Mouse (Mus musculus): ENCODE results near the gene Tspan10. TPM values are rescaled to one million over a fixed set of nuclear protein-coding genes. Genes with fewer than 3 reads are reported as not detected.
"Not testable (repeated sequence)": the region's sequence is repeated elsewhere in the genome, so short reads cannot be mapped to it uniquely, and the experiment has no call there.

Tspan10 gene
- not detected in 2 replicates for polyA plus RNA-seq (2015; fragmentation: Nextera tagmentation; extraction: Ambion mirVana)

DNA sequence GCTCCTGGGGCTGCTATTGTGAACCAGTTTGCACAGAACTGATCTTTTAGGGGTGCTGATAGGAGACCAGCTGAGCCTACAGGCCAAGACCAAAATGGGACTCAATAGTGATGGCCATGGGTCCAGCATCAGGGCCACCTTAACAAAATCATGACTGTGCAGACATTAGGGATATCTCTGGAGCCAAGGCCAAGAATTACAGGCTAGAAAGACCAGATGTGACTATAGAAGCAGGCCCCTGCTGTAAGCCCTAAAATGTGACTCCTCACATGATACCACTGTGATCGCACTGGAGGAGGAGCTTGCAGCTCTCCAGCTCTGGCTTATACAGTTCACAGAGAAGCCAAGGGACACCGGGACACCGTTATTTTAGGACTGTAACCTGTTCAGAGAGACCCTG is at the start of gene Tspan10:
Gene Tspan10, plus strand, starts transcription at position 301 of the 400 bp plus-strand sequence.
- Histone ChIP-seq H3K9me3 (ENCODE audit: low read length) (no peaks in the 10 kb centered on the region), H3K4me1 (ENCODE audit: insufficient read depth, low read depth, low read length) (no peaks in the 10 kb centered on the region), H3K4me2 (replicated peaks; ENCODE audit: low read depth, low read length) (no peak within 1 kb of the TSS), H3K27ac (ENCODE audit: low read length) (no peak within 1 kb of the TSS), H3K36me3 (ENCODE audit: insufficient read depth, low read length) (no peaks in the 10 kb centered on the region), H3K4me3 (ENCODE audit: low read depth, low read length) (no peak within 1 kb of the TSS), H3K27me3 (replicated peaks; ENCODE audit: insufficient read depth, low read length) (no peaks in the 10 kb centered on the region), H3K9ac (replicated peaks; ENCODE audit: low read depth) (no peak within 1 kb of the TSS)
- no peak for TF ChIP-seq CTCF (IDR thresholded peaks at IDR 0.05)
- no peak for ATAC-seq
- DNase-seq (ENCODE audit: low spot score): no peak
- 93% methylated on average over 3 of the region's 3 CpGs for WGBS

DNA sequence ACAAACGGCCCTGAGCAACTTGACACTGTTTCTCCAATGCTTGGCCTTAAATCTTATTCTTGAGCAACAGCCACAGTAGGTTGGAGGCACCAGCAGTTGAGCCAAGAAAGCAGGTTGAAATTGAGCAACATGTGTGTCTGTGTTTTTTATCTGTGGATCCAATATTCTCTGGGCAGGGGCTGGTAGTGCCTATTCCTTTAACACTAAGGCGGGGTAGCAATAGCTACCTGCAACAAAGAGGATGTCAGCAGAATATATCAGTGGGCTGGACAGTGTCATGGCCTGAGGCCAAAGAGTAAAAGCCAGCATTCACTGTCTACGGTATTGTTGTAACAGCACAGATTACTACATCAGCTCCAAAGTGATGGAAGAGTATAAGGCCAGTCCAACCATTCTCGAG is 46.8 kb upstream of the Tspan10 start:
- H3K9me3 ChIP-seq (ENCODE audit: low read length): no peaks in the 10 kb centered on the region
- DNase-seq (ENCODE audit: low spot score) (no peak), ATAC-seq (no peak)
- no peaks in the 10 kb centered on the region for H3K4me1 ChIP-seq (ENCODE audit: insufficient read depth, low read depth, low read length)
- no peak overlapping the region for H3K9ac ChIP-seq (replicated peaks; ENCODE audit: low read depth)
- TF ChIP-seq EP300 (IDR thresholded peaks at IDR 0.05) (no peak), CTCF (IDR thresholded peaks at IDR 0.05) (no peak)
- no peak overlapping the region for H3K4me3 ChIP-seq (ENCODE audit: low read depth, low read length)
- no peaks in the 10 kb centered on the region for H3K27me3 ChIP-seq (replicated peaks; ENCODE audit: insufficient read depth, low read length)
- no peak overlapping the region for H3K4me2 ChIP-seq (replicated peaks; ENCODE audit: low read depth, low read length)
- peaks cover 22% of the 10 kb centered on the region for H3K36me3 ChIP-seq (ENCODE audit: insufficient read depth, low read length)
- H3K27ac ChIP-seq (ENCODE audit: low read length): no peak overlapping the region
- 76% methylated on average over 4 of the region's 4 CpGs for WGBS

GRCm38 (mm10) chr11:120397602-120398001 is 44.8 kb upstream of the Tspan10 start:
- DNase-seq (ENCODE audit: low spot score) (no peak), ATAC-seq (no peak)
- Histone ChIP-seq H3K27ac (ENCODE audit: low read length) (no peak overlapping the region), H3K4me1 (ENCODE audit: insufficient read depth, low read depth, low read length) (no peaks in the 10 kb centered on the region), H3K9ac (replicated peaks; ENCODE audit: low read depth) (no peak overlapping the region), H3K9me3 (ENCODE audit: low read length) (no peaks in the 10 kb centered on the region), H3K36me3 (ENCODE audit: insufficient read depth, low read length) (peaks cover 32% of the 10 kb centered on the region), H3K27me3 (replicated peaks; ENCODE audit: insufficient read depth, low read length) (no peaks in the 10 kb centered on the region), H3K4me2 (replicated peaks; ENCODE audit: low read depth, low read length) (no peak overlapping the region), H3K4me3 (ENCODE audit: low read depth, low read length) (no peak overlapping the region)
- TF ChIP-seq CTCF (IDR thresholded peaks at IDR 0.05): no peak
- TF ChIP-seq EP300 (IDR thresholded peaks at IDR 0.05): no peak
- whole genome bisulfite sequencing: 56% methylated on average over 2 of the region's 2 CpGs

- Histone ChIP-seq H3K36me3 (ENCODE audit: insufficient read depth, low read length) (peaks cover 48% of the 10 kb centered on the region), H3K27me3 (replicated peaks; ENCODE audit: insufficient read depth, low read length) (no peaks in the 10 kb centered on the region), H3K27ac (ENCODE audit: low read length) (no peak overlapping the region), H3K4me2 (replicated peaks; ENCODE audit: low read depth, low read length) (no peak overlapping the region), H3K4me3 (ENCODE audit: low read depth, low read length) (no peak overlapping the region), H3K4me1 (ENCODE audit: insufficient read depth, low read depth, low read length) (no peaks in the 10 kb centered on the region), H3K9ac (replicated peaks; ENCODE audit: low read depth) (no peak overlapping the region), H3K9me3 (ENCODE audit: low read length) (no peaks in the 10 kb centered on the region)
- ATAC-seq (no peak), DNase-seq (ENCODE audit: low spot score) (no peak)
- TF ChIP-seq EP300 (IDR thresholded peaks at IDR 0.05): no peak
- TF ChIP-seq CTCF (IDR thresholded peaks at IDR 0.05): no peak
- 95% methylated on average over 2 of the region's 2 CpGs for WGBS
Observed at GRCm38 (mm10) chr11:120399319-120399718, 43.1 kb upstream of the Tspan10 start.

- peaks cover 76% of the 10 kb centered on the region; the same call in 1 of the 2 replicates for H3K36me3 ChIP-seq (ENCODE audit: insufficient read depth, low read length)
- no peak overlapping the region for H3K4me3 ChIP-seq (ENCODE audit: low read depth, low read length)
- H3K4me1 ChIP-seq (ENCODE audit: insufficient read depth, low read depth, low read length): no peaks in the 10 kb centered on the region
- H3K27me3 ChIP-seq (replicated peaks; ENCODE audit: insufficient read depth, low read length): no peaks in the 10 kb centered on the region
- DNase-seq (ENCODE audit: low spot score): no peak
- H3K4me2 ChIP-seq (replicated peaks; ENCODE audit: low read depth, low read length): no peak overlapping the region
- no peak overlapping the region for H3K9ac ChIP-seq (replicated peaks; ENCODE audit: low read depth)
- no peak for ATAC-seq
- H3K9me3 ChIP-seq (ENCODE audit: low read length): no peaks in the 10 kb centered on the region
- H3K27ac ChIP-seq (ENCODE audit: low read length): no peak overlapping the region
- WGBS: 90% methylated on average over 1 of the region's 1 CpGs
- TF ChIP-seq CTCF (IDR thresholded peaks at IDR 0.05): no peak
- no peak for TF ChIP-seq EP300 (IDR thresholded peaks at IDR 0.05)
Observed at GRCm38 (mm10) chr11:120404814-120405213, 37.6 kb upstream of the Tspan10 start.

- no peaks in the 10 kb centered on the region for H3K9me3 ChIP-seq (ENCODE audit: low read length)
- WGBS: 94% methylated on average over 3 of the region's 3 CpGs
- peaks cover 76% of the 10 kb centered on the region; the same call in 1 of the 2 replicates for H3K36me3 ChIP-seq (ENCODE audit: insufficient read depth, low read length)
- ATAC-seq (no peak), DNase-seq (ENCODE audit: low spot score) (no peak)
- H3K4me2 ChIP-seq (replicated peaks; ENCODE audit: low read depth, low read length): no peak overlapping the region
- H3K4me3 ChIP-seq (ENCODE audit: low read depth, low read length): no peak overlapping the region
- no peaks in the 10 kb centered on the region for H3K27me3 ChIP-seq (replicated peaks; ENCODE audit: insufficient read depth, low read length)
- TF ChIP-seq CTCF (IDR thresholded peaks at IDR 0.05): no peak
- TF ChIP-seq EP300 (IDR thresholded peaks at IDR 0.05): no peak
- no peak overlapping the region for H3K9ac ChIP-seq (replicated peaks; ENCODE audit: low read depth)
- H3K27ac ChIP-seq (ENCODE audit: low read length): no peak overlapping the region
- no peaks in the 10 kb centered on the region for H3K4me1 ChIP-seq (ENCODE audit: insufficient read depth, low read depth, low read length)
Observed at GRCm38 (mm10) chr11:120405867-120406266, 36.6 kb upstream of the Tspan10 start.

DNA sequence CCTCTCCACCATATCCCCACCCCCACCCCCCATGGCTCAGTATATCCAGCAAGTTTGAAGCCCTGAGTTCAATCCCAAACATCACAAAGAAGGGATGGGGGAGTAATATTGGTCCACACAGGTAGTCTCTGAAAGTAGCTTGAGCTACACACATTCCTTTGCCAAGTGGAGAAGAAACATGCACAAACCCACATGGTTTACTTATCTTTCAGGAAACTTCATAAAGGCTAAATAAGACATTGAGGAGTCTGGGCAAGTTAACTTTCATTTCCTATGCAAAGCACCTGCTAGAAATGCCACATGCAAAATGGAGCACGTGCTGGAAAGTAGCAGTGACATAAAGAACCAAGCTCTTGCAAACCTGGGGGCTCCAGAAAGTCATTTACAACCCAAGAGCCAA is 36.0 kb upstream of the Tspan10 start:
- DNase-seq (ENCODE audit: low spot score): no peak
- Histone ChIP-seq H3K4me1 (ENCODE audit: insufficient read depth, low read depth, low read length) (no peaks in the 10 kb centered on the region), H3K27ac (ENCODE audit: low read length) (no peak overlapping the region), H3K9me3 (ENCODE audit: low read length) (no peaks in the 10 kb centered on the region), H3K9ac (replicated peaks; ENCODE audit: low read depth) (no peak overlapping the region), H3K4me2 (replicated peaks; ENCODE audit: low read depth, low read length) (no peak overlapping the region), H3K4me3 (ENCODE audit: low read depth, low read length) (no peak overlapping the region), H3K36me3 (ENCODE audit: insufficient read depth, low read length) (peaks cover 78% of the 10 kb centered on the region; the same call in 1 of the 2 replicates), H3K27me3 (replicated peaks; ENCODE audit: insufficient read depth, low read length) (no peaks in the 10 kb centered on the region)
- no peak for ATAC-seq
- WGBS: 92% methylated on average over 1 of the region's 1 CpGs
- no peak for TF ChIP-seq CTCF (IDR thresholded peaks at IDR 0.05)
- no peak for TF ChIP-seq EP300 (IDR thresholded peaks at IDR 0.05)

- not testable (repeated sequence) for H3K9ac ChIP-seq (replicated peaks; ENCODE audit: low read depth); H3K9me3 ChIP-seq (ENCODE audit: low read length); H3K4me1 ChIP-seq (ENCODE audit: insufficient read depth, low read depth, low read length); H3K27ac ChIP-seq (ENCODE audit: low read length); DNase-seq (ENCODE audit: low spot score); ATAC-seq; H3K27me3 ChIP-seq (replicated peaks; ENCODE audit: insufficient read depth, low read length); H3K4me2 ChIP-seq (replicated peaks; ENCODE audit: low read depth, low read length); H3K4me3 ChIP-seq (ENCODE audit: low read depth, low read length)
- 96% methylated on average over 7 of the region's 10 CpGs for WGBS
- H3K36me3 ChIP-seq (ENCODE audit: insufficient read depth, low read length): peaks cover 63% of the 10 kb centered on the region
Observed at GRCm38 (mm10) chr11:120413621-120414020, 28.8 kb upstream of the Tspan10 start.
